ENCODE assay signal across 7 mouse cellular contexts in genomic region chr9:48835631-48836565, GRCm38 (mm10). TPM values are rescaled to one million over a fixed set of nuclear protein-coding genes. Genes with fewer than 3 reads are reported as not detected.
DNase-seq lines count a peak whose midpoint lies in the region; ATAC-seq and TF ChIP-seq lines count a peak whose summit lies in the region.

Zbtb16 (minus strand) TSS chr9:48836222.

- peak within 1 kb of the TSS; percentile 34; the same call in 1 of the 2 replicates for H3K27ac ChIP-seq in bone marrow, adult 2 months (ENCODE audit: control insufficient read depth, insufficient read depth, low read depth, low read length, poor library complexity)
- peak within 1 kb of the TSS; percentile 85 for H3K27ac ChIP-seq in embryonic facial prominence, embryonic 10.5 days (replicated peaks)
- H3K27ac ChIP-seq in limb, embryonic 10.5 days, result peak within 1 kb of the TSS; percentile 90
- H3K27ac ChIP-seq in midbrain, embryonic 10.5 days (replicated peaks), result peak within 1 kb of the TSS; percentile 92

- TF ChIP-seq CTCF in bone marrow, adult 2 months (IDR thresholded peaks at IDR 0.05; ENCODE audit: control insufficient read depth, insufficient read depth, low read length), result no peak

- peaks cover 26% of the 10 kb centered on the region for H3K36me3 ChIP-seq in embryonic facial prominence, embryonic 10.5 days (replicated peaks)
- H3K36me3 ChIP-seq in limb, embryonic 10.5 days, result peaks cover 24% of the 10 kb centered on the region
- peaks cover 28% of the 10 kb centered on the region for H3K36me3 ChIP-seq in midbrain, embryonic 10.5 days

- peak; percentile 94 for DNase-seq in embryonic facial prominence, embryonic 10.5 days (ENCODE audit: low spot score)
- DNase-seq in kidney, adult 11 months, result peak; percentile 78
- peak; percentile 90 for DNase-seq in limb, embryonic 10.5 days (ENCODE audit: low spot score)
- DNase-seq in midbrain, embryonic 10.5 days (ENCODE audit: low spot score), result peak; percentile 95
- peak; percentile 78 for DNase-seq in right cerebral cortex, postnatal 4 days

- TF ChIP-seq POLR2A in bone marrow, adult 2 months (IDR thresholded peaks at IDR 0.05; ENCODE audit: borderline replicate concordance, control insufficient read depth, low read depth, low read length), result no peak

- H3K4me1 ChIP-seq in bone marrow, adult 2 months (ENCODE audit: control insufficient read depth, insufficient read depth, low read length), result no peaks in the 10 kb centered on the region
- peaks cover 72% of the 10 kb centered on the region for H3K4me1 ChIP-seq in embryonic facial prominence, embryonic 10.5 days
- peaks cover 77% of the 10 kb centered on the region for H3K4me1 ChIP-seq in limb, embryonic 10.5 days
- peaks cover 79% of the 10 kb centered on the region for H3K4me1 ChIP-seq in midbrain, embryonic 10.5 days

- no peaks in the 10 kb centered on the region for H3K9me3 ChIP-seq in embryonic facial prominence, embryonic 10.5 days
- H3K9me3 ChIP-seq in limb, embryonic 10.5 days (replicated peaks), result no peaks in the 10 kb centered on the region
- no peaks in the 10 kb centered on the region for H3K9me3 ChIP-seq in midbrain, embryonic 10.5 days (replicated peaks)

- ATAC-seq in granulocyte monocyte progenitor cell, adult 5-6 weeks (replicated peaks; ENCODE audit: poor library complexity, severe bottlenecking), result peak; percentile 73

- peak within 1 kb of the TSS; percentile 62 for H3K4me3 ChIP-seq in bone marrow, adult 2 months (replicated peaks; ENCODE audit: control insufficient read depth, low read depth, low read length)
- H3K4me3 ChIP-seq in embryonic facial prominence, embryonic 10.5 days, result peak within 1 kb of the TSS; percentile 89
- H3K4me3 ChIP-seq in limb, embryonic 10.5 days, result peak within 1 kb of the TSS; percentile 86
- H3K4me3 ChIP-seq in midbrain, embryonic 10.5 days, result peak within 1 kb of the TSS; percentile 97

- peaks cover 95% of the 10 kb centered on the region for H3K27me3 ChIP-seq in embryonic facial prominence, embryonic 10.5 days (replicated peaks; ENCODE audit: low read depth, poor library complexity, severe bottlenecking)
- H3K27me3 ChIP-seq in limb, embryonic 10.5 days (ENCODE audit: low read depth, poor library complexity, severe bottlenecking), result peaks cover 87% of the 10 kb centered on the region
- H3K27me3 ChIP-seq in midbrain, embryonic 10.5 days (ENCODE audit: low read depth, poor library complexity, severe bottlenecking), result peaks cover 61% of the 10 kb centered on the region

- WGBS in bone marrow, adult 2 months, result under 1% methylated on average over 74 of the region's 78 CpGs
- WGBS in embryonic facial prominence, embryonic 10.5 days, result under 1% methylated on average over 77 of the region's 78 CpGs
- WGBS in limb, embryonic 10.5 days, result under 1% methylated on average over 62 of the region's 78 CpGs
- under 1% methylated on average over 71 of the region's 78 CpGs for WGBS in midbrain, embryonic 10.5 days

RNA-seq across cellular contexts. Expression of gene Zbtb16, which starts in this region (rescaled TPM):
- 4.2 and 7.5 TPM in 2 replicates for polyA plus RNA-seq in bone marrow, adult 2 months (2011; ENCODE audit: insufficient read depth, insufficient read length, low replicate concordance, missing spikeins)
- polyA plus RNA-seq in embryonic facial prominence, embryonic 10.5 days (2016; fragmentation: Nextera tagmentation; extraction: Ambion mirVana), result 15.8 and 21.0 TPM in 2 replicates
- total RNA-seq in granulocyte monocyte progenitor cell, adult 5-6 weeks (2014; fragmentation: Nextera tagmentation), result 6.3 and 10.0 TPM in 2 replicates
- total RNA-seq in granulocyte monocyte progenitor cell, adult 5-6 weeks (2017), result 7.0 and 10.1 TPM in 2 replicates
- 19.7 and 29.3 TPM in 2 replicates for polyA plus RNA-seq in limb, embryonic 10.5 days (2016; fragmentation: Nextera tagmentation; extraction: Ambion mirVana)
- polyA plus RNA-seq in midbrain, embryonic 10.5 days (2016; fragmentation: Nextera tagmentation; extraction: Ambion mirVana), result 39.8 and 48.1 TPM in 2 replicates

Comparison
In these comparisons a context has a peak if more than half of its experiments do, and no peak if none do; other contexts are left out.
1. Peak in every context shown above with its lines: DNase-seq, ATAC-seq, H3K4me3 ChIP-seq and H3K27ac ChIP-seq.
2. H3K27ac ChIP-seq: peak in every context shown above with its lines; median percentile 92 in midbrain, embryonic 10.5 days; 90 in limb, embryonic 10.5 days; 85 in embryonic facial prominence, embryonic 10.5 days; 34 in bone marrow, adult 2 months.